Mouse (Mus musculus) T-helper 2 cell (primary cell): ENCODE data around the gene Lbx2.

Experiments
- in situ Hi-C: fragments of 300-600 bp; cut with MboI, MseI; formaldehyde crosslinking; loops from one replicate; pipeline ENCODE4 v1.15.1; 2025; ENCODE audit warnings: high pct_unique_total_duplicates

Gene Lbx2

GRCm38 (mm10) chr6:83132176-83132919 lies 46.2 kb downstream of the Lbx2 start:
- in situ Hi-C loops = no loop called here

DNA sequence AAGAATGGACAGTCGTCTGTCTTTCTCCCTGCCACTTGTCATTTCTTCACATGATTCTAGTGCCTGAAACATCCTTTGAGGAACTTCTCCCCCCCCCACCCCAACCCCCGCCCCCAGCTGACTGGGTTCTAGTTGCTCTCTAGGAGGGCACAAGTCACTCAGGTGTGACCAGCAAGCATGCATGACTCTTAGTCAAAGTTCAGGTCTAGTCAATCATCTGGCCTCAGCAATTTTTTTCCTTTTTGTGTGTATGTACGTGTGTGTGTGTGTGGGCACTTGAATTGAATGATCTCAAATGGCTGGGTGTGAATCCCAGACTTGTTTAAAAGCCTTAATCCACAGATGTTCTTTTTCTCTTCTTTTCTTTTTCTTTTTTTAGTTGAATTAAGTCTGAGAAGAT lies 48.1 kb downstream of the Lbx2 start:
- in situ Hi-C loops = no loop called here

- in situ Hi-C loops = no loop called here
Measured at GRCm38 (mm10) chr6:83134951-83135513, 48.9 kb downstream of the Lbx2 start, which contains the start of gene Rtkn. Gene Rtkn (plus strand): TSS chr6:83135463.

- in situ Hi-C loops = no loop called here
Measured at GRCm38 (mm10) chr6:83135571-83136161, 49.5 kb downstream of the Lbx2 start.

DNA sequence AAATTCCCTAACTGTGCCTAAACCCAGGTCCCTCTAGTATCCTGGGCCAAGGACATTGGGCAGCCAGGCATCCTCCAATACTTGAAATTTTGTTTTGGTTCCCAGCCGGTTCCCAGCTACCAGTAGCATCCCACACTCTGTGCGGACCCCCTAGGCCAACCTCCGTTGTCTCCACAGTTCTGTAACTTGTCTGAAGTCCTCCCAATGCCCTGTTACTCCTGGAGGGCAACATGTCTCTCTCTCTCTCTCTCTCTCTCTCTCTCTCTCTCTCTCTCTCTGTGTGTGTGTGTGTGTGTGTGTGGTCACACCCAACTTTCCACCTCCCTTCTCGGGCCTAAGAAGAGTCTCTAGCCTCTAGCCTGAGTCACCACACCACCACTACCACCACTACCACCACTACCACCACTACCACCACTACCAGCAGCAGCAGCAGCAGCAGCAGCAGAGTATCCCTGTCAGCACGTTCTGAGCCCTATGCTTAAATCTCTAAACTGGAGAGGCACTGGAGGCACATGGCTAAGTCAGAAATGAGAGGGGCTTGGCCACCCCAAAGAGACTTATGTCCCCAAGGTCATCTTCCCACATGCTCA lies 50.2 kb downstream of the Lbx2 start:
- in situ Hi-C loops = no loop called here

DNA sequence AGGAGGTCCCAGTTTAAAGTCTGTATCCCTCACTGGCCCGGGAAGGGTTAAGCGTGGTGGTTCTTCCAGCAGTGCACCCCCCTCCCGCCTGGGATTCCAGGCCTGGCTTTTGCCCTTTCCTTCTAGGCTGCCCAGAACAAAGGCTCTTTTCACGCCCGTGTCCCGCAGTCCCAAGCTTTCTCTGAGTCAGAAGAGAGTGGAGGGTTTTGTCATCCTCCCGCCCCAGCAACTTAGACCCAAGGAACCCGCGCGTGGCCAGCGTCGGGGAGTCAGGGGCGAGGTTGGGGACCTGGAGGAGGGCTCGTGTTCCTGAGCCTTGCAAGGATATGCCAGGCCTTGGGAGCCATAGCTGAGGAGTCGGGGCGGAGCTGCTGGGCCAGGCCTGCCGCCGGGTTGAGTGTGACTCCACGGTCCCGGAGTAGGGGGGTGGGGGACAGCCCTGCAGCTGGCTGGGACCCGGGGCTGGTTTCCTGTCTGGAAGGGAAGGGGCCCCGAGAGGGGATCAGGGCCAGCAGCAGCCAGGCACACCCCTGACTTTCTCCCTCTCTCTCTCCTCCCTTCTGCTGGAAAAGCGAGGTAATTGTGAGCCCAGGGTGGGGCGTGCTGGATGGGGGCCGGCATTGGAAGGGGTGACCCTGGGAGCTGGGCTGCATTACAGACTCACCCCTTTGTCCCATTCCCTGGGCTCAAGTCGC lies 50.9 kb downstream of the Lbx2 start:
- in situ Hi-C loops = no loop called here

DNA sequence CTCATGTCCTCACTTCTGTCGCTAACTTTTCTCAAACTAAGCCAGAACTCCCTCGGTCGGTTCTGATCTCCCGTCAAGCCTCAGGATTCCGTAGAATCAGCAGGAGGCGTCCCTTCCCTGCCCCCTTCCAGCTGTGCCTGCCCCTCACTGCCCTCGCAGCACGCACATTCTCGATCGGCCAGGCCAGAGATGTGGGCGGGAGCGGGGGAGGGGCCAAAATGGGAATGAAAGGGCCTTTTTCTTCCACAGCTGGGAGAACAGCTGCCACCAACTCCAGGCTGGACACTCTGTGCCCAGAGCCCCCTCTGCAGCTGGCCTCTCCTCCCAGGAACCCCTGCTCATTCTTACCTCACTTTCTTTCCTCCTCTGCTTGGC lies 51.4 kb downstream of the Lbx2 start:
- in situ Hi-C loops = no loop called here
